Mouse (Mus musculus) heart, postnatal 25 days (tissue): ENCODE measurements around the gene Adamtsl5. TPM values are rescaled to one million over a fixed set of nuclear protein-coding genes. Genes with fewer than 3 reads are reported as not detected.

Source experiments
- DNase-seq: peaks from one replicate; pipeline ENCODE4 v3.0.0; 2022; ENCODE audit warnings: low spot score
- intact Hi-C: fragments of 180-260 bp; cut with DNase I; formaldehyde crosslinking; loops from one replicate; pipeline ENCODE4 v1.15.1; 2025
- total RNA-seq, 2 experiments: library from RNA; stranded (reverse); gene quantifications; 2 replicates each; pipeline ENCODE4 v1.2.3; 2021

The Adamtsl5 gene
- total RNA-seq, 2 experiments from 2014 or later: 68.4 to 71.7 TPM

GRCm38 (mm10) chr10:80345122-80345521, 3.1 kb downstream of the Adamtsl5 start:
- DNase-seq: no peak
- intact Hi-C loops: no loop called here

GRCm38 (mm10) chr10:80344131-80344661, 4.0 kb downstream of the Adamtsl5 start:
- no peak for DNase-seq
- intact Hi-C loops: no loop called here

- DNase-seq: no peak
- intact Hi-C loops: no loop called here
Measured at GRCm38 (mm10) chr10:80343425-80343895, 4.8 kb downstream of the Adamtsl5 start.

- DNase-seq: no peak
- intact Hi-C loops: no loop called here
Measured at GRCm38 (mm10) chr10:80342749-80343424, 5.3 kb downstream of the Adamtsl5 start.

DNA sequence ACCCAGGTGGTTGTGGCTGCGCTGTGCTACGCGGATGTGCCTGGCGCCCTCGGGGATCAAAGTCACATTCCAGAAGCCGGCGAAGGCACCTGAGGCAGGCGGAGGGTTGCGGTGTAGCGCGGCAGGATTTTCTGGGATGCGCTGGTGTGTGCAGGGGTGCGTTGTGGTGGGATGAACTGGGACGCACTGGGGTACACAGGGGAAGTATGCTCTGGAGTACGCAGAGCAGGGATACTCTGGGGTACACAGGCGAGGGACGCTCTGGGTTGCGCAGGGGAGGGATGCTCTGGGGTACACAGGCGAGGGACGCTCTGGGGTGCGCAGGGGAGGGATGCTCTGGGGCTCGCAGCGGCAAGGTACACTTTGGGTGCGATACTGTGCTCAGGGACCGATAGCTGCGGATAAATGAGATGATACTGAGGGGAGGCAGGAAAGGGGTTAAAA, 5.9 kb downstream of the Adamtsl5 start:
- no peak for DNase-seq
- intact Hi-C loops: no loop called here

GRCm38 (mm10) chr10:80341491-80342304, 6.5 kb downstream of the Adamtsl5 start:
- intact Hi-C loops: loop anchor here (2.0 kb wide), 1 partner anchor 33 kb away; no protein-coding TSS in a partner anchor
- no peak for DNase-seq

- intact Hi-C loops: loop anchor here (2.0 kb wide), 1 partner anchor 34 kb away; no protein-coding TSS in a partner anchor
- DNase-seq: no peak
Measured at GRCm38 (mm10) chr10:80341026-80341425, 7.2 kb downstream of the Adamtsl5 start.

DNA sequence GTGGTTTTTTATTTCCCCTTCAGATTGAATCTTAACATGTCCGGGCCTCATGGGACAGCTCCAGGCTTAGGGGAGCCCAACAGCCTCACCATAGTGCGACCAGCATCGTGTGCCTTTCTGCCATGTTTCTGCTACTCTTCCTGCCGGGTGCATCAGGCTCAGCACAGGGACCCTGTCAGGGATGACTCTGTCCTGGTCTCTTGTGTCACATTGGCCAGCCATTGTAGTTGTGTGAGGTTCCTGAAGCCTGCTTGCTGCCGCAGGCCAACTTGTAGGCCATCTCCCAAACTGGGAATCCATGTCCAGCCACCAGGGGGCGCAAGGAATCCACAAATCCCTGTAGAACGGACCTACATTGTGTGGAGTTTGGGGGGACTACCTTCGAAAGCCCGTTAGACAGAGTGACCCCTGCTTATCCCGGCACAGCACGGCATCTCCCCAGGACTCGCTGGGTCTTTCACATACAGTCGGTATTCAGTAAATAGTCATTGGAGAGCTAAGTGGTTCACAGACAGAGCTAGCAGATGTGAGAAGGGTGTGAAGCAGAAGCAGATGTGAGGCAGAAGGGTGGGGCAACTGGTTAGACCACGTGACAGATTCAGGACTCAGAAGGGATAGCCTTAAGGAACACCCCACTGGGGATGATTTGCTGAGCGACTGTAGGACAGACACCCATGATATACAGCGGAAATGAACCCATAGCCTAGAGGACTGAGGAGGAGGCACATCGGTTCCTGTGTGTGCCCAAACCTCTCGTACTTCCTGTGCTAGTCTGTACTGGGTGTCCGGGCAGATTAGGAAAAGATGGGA, 8.1 kb downstream of the Adamtsl5 start:
- intact Hi-C loops: loop anchor here (2.0 kb wide), 1 partner anchor 35 kb away; no protein-coding TSS in a partner anchor
- peak; percentile 61 for DNase-seq

DNA sequence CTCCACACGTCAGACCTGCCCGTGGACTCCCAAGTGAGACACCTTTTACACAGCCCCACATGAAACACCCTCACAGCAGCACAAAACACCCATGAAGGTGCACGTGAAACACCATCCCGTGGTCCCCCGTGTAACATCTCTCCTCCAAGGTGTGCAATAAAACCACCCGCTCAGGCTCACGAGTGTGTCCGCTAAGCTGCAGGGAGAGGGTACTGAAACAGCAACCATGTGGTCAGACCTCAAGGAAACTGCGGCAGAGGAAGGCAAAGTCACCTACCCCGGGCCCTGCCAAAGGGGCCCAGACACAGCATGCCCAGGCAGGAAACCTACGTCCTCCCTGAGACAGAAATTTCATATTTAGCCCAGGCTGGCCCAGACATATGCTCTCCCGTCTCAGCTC, 11.9 kb downstream of the Adamtsl5 start:
- intact Hi-C loops: no loop called here

DNA sequence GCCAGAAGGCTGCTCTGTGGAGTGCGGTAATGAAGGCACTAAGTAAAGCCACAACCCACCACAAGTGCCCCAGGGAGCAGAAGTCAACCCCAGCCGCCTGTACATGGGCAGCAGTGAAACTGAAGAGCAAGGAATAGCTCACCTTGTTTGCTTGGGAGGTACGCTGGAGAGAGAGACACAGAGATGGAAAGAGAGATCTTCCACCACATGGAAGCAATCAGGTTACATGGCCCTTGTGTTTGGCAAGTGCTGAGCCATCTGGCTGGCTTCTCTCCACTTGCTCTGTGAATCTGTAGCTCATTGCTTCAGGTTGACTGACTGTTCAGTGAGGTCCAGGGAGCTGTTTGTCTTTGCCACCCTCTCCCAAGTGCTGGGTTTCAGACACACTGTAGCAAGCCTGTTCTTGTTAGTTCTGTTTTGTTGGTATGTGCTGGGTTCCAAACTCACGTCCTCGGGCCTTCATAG, 15.7 kb downstream of the Adamtsl5 start:
- no peak for DNase-seq
- intact Hi-C loops: no loop called here

More for the DNA sequence above, 11.9 kb downstream of the Adamtsl5 start:
- DNase-seq: no peak

- intact Hi-C loops: no loop called here
- no peak for DNase-seq
Measured at GRCm38 (mm10) chr10:80331636-80332524, 16.3 kb downstream of the Adamtsl5 start.

DNA sequence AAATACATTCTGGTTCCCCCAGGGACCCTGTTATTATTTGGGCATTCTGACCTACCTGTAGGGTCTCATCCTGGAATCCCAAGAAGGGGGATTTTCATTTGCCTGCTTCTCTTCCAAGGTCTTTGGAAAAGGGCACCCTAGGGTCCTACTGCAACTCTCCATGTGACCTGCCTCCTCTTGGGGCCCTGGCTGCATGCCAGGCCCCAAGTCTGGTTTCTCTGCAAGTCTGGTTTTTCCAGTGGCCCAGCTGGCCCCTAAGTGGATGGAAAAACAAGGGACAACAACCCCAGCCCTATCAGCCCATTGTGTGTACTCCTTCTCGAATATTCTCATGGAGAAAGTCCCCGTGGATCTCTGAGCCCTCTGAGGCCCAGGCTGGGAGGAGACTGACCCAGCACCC, 17.3 kb downstream of the Adamtsl5 start:
- intact Hi-C loops: no loop called here
- DNase-seq: no peak

DNA sequence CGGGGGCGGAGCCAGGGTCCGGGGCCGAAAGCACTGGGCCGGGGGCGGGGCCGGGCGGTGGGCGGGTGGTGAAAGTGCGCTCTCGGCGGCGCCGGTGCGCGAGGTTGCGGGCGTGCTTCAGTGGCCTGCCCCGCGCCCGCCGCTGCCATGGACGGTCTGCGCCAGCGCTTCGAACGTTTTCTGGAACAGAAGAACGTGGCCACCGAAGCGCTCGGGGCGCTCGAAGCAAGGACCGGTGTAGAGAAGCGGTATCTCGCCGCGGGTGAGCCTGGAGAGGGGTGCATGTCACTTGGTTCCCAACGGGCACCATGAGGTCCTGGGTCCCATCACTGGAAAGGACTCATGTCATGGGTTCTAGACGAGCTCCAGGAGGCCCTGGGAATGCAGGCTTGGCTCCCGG, 18.1 kb downstream of the Adamtsl5 start:
- no peak for DNase-seq
- intact Hi-C loops: no loop called here

- intact Hi-C loops: no loop called here
- peak; percentile 91 for DNase-seq
Measured at GRCm38 (mm10) chr10:80329273-80330081, 18.7 kb downstream of the Adamtsl5 start, which contains the start of the genes Pcsk4 and Reep6. Gene Pcsk4 (minus strand): TSS chr10:80329498. Gene Reep6 (plus strand): TSS chr10:80329953.

GRCm38 (mm10) chr10:80325045-80325444, 23.2 kb downstream of the Adamtsl5 start:
- intact Hi-C loops: no loop called here
- no peak for DNase-seq

DNA sequence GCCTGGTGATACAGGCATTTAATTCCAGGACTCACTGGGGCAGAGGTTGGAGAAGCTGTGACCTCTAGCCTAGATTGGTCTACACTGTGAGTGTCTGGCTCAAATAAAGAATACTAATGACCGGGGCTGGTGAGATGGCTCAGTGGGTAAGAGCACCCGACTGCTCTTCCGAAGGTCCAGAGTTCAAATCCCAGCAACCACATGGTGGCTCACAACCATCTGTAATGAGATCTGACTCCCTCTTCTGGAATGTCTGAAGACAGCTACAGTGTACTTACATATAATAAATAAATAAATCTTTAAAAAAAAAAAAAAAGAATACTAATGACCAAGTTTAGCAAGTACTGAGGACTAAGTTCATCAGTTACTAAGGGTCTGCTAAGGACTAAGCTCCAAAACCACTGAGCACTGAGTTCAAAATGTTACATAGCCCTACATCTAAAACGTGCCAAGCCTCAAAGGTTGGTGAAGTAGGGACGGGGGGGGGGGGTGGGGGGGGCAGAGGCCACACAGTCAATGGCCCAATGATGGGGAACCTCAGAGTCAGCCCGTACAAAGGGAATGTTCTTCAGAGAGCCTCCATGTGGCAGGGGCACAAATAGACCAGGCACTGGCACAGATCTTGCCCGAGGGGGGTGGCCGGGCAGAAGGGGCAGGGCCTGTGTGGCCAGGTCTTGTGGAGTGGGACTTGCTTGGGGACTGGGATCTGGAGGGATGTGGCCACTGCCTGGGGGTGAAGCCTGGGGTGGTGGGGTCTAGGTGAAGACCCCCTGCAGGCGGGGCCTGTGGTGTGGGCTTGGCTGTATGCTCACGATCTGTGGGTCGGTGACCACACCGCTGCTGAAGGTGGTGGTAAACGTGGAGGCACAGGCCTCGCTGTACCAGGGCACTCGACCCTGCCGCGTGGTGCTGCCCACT, 23.8 kb downstream of the Adamtsl5 start:
- intact Hi-C loops: no loop called here
- DNase-seq: no peak
